Mouse (Mus musculus) heart, adult 11 months (tissue): ENCODE data around the gene Amelx.

ENCODE experiments used
- DNase-seq: peaks from one replicate; pipeline ENCODE4 v3.0.0; 2022

Gene Amelx

DNA sequence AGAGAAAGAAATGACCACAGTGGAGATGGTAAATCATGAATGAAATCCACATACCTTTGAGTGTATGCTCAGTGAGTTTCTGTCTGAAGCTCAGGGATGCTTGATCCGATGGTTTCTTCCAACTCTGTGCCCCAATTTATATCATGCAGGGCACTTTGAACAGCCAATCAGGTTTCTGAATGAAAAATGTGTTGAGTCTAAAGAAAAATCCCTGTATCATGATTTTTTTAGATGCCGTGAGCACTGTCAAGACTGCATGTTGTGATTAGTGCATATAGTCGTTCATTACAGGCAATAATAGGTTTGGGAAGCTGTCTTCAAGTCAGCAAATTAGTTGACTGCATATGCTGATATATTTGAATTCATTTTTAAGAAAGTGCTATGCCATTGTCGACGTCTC lies at the start of gene Amelx:
Amelx (minus strand) TSS at position 101 of the 400 bp plus-strand sequence.
- no peak for DNase-seq

GRCm38 (mm10) chrX:169222357-169223062 lies 35.5 kb upstream of the Amelx start:
- no peak for DNase-seq

DNA sequence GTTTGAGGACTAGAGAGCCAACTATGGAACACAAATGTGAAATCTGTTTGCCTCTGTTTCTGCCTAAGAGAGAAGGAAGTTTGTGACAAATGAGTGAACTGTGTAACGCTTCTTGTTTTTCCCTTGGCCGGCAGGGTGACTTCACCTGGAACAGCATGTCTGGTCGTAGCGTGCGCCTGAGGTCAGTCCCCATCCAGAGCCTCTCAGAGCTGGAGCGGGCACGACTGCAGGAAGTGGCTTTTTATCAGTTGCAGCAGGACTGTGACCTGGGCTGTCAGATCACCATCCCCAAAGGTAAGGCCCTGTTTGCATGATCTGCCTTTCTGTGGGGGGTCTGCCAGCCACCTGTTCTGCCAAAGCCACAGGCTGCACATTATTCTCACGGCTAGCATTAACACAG lies 33.1 kb upstream of the Amelx start:
- DNase-seq = no peak

GRCm38 (mm10) chrX:169210019-169210418 lies 23.0 kb upstream of the Amelx start:
- DNase-seq = no peak

DNA sequence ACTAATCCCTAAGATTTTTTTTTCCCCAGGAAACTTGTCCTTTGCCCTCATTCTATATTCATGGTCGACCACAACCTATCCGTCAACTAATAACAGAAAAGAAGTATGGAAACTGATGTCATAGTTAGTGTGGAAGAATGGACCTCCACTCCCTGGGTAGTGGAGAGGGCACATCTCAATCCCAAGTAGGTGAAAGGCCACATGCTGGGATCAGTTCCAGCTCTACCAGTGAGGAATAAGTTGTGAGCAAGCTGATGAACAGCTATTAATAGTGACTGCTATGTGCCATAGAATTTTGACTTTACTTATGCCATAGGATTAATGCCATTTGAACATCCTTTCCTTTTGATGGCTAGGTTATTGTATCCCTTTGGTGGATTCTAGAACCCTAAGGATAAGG lies 8.4 kb downstream of the Amelx start:
- peak; percentile 91 for DNase-seq

- DNase-seq = peak; percentile 91
Measured at GRCm38 (mm10) chrX:169173796-169174195, 13.2 kb downstream of the Amelx start.

DNA sequence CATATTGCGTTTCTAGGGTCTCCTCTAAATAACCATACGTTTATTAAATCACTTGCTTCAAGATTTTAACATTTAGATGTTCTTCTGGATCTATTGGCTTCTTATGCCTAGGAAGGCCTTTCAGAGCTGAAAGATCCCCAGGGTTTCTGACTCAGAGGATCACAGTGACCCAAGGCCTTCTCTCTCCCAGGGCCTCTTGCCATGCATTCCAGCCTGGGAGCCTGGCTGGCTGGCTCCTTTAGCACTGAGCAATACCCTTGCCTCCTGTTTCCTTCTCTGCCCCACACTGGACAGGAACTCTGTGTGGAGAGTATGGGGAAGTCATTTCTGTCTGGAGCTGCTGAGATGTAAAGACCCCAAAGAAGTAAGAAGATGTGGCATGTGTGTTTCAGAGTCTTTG lies 16.0 kb downstream of the Amelx start:
- peak; percentile 89 for DNase-seq

DNA sequence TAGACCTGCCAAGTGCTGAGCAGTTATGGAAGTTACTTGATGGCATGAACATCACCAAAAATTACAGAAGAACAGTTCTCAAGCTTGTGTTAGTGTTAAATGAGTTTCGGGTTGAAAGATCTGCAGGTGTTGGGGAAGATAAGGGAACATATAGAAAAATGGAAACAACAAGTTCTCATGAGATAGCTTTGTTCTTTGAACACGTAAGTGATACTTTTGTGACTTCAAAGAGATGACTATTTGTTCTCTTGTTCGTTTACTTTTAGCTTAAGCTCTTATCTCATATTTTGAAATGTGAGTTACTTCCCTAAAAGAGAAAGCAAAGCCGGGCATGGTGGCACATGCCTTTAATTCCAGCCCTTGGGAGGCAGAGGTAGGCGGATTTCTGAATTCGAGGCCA lies 28.6 kb downstream of the Amelx start:
- DNase-seq = no peak

DNA sequence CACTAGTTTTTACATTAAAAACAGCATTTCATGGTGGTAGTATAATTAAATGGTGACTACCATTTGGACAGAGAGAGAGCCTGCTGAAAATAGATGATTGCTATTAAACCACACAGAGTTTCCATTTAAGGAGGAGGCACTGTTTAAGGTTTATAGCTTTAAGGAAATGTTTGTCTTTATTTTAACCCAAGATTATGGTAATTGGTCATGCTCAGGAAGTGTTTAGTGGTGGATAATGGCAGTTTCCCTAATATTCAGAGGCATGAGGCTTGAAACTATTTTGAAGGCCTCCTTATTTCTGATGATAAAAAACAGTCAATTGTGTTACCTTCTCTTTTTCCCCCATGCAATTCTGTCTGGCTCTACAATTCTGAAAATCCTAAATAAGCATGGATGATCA lies 33.2 kb downstream of the Amelx start:
- DNase-seq = no peak

DNA sequence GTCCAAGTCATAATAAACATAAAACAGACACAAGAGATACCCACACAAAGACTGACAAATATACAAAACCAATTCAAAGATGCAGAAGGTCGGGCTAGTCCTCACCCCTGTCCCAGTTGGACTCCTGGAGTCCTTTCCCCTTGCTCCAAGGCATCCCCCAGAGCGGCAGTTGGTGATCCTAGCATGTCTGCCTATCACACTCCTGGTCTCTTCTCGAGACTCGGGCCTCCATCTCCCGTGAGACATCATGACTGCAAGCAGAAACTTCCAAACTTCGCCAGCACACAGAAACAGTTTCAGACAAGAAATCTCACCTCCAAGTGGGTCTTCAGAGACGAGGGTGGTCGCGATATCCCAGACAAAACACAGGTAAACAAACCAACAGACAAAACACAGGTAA lies 46.5 kb downstream of the Amelx start:
- peak; percentile 51 for DNase-seq

- DNase-seq = peak; percentile 85
Measured at GRCm38 (mm10) chrX:169139758-169140157, 47.2 kb downstream of the Amelx start.
